Mouse (Mus musculus) intestine, postnatal 0 days (tissue): ENCODE results near the gene Plekhj1. TPM values are rescaled to one million over a fixed set of nuclear protein-coding genes. Genes with fewer than 3 reads are reported as not detected.

Source experiments
- ATAC-seq: fragments of 200-750 bp; cut with Nextera tagmentation; 2 replicates; pipeline ENCODE4 v1.8.0; 2017; ENCODE audit warnings: mild to moderate bottlenecking, moderate TSS enrichment, moderate library complexity
- H3K27ac ChIP-seq: fragments of 300-500 bp; sonication (generic); 2 replicates; pipeline ENCODE4 v1.5.1; 2014; ENCODE audit warnings: mild to moderate bottlenecking, low read depth, low read length, moderate library complexity
- H3K27me3 ChIP-seq: fragments of 300-500 bp; sonication (generic); replicated peaks from 2 replicates; pipeline ENCODE4 v1.6.1; 2014; ENCODE audit warnings: low read length, mixed read lengths; ENCODE audit not compliant: control insufficient read depth, insufficient read depth
- H3K36me3 ChIP-seq: fragments of 300-500 bp; sonication (generic); 2 replicates; pipeline ENCODE4 v1.6.1; 2014; ENCODE audit warnings: mild to moderate bottlenecking, moderate library complexity; ENCODE audit not compliant: control insufficient read depth, insufficient read depth
- H3K4me1 ChIP-seq: fragments of 300-500 bp; sonication (generic); replicated peaks from 2 replicates; pipeline ENCODE4 v1.6.1; 2014; ENCODE audit warnings: antibody characterized with exemption, low read length, mixed read lengths; ENCODE audit not compliant: control insufficient read depth, insufficient read depth
- H3K4me2 ChIP-seq: fragments of 300-500 bp; sonication (generic); replicated peaks from 2 replicates; pipeline ENCODE4 v1.6.1; 2014; ENCODE audit warnings: low read depth, mild to moderate bottlenecking, moderate library complexity
- H3K4me3 ChIP-seq: fragments of 300-500 bp; sonication (generic); 2 replicates; pipeline ENCODE4 v1.5.1; 2014; ENCODE audit warnings: low read depth, low read length
- H3K9ac ChIP-seq: fragments of 300-500 bp; sonication (generic); 2 replicates; pipeline ENCODE4 v1.6.1; 2014; ENCODE audit warnings: mild to moderate bottlenecking, low read depth, low read length
- H3K9me3 ChIP-seq: fragments of 300-500 bp; sonication (generic); 2 replicates; pipeline ENCODE4 v1.6.1; 2016; ENCODE audit warnings: mixed run types; ENCODE audit not compliant: control insufficient read depth
- CTCF ChIP-seq: sonication (generic); IDR thresholded peaks from 2 replicates; pipeline ENCODE4 v1.5.1; 2016; ENCODE audit warnings: low read depth, mild to moderate bottlenecking, control low read depth, antibody characterized with exemption, moderate library complexity
- WGBS: fragments of 180-500 bp; shearing (Covaris S2); extraction: QIAGEN DNeasy Blood & Tissue Kit; methylation state at CpG from one replicate; pipeline ENCODE4 v1.1.7; 2014; 5-methylcytosine and 5-hydroxymethylcytosine counted together
- polyA plus RNA-seq: library from polyadenylated mRNA; unstranded; fragments of >200 nt; fragmentation: Nextera tagmentation; extraction: Ambion mirVana; gene quantifications from 2 replicates; pipeline ENCODE4 v1.2.1, GENCODE M21; 2015

The Plekhj1 gene
- polyA plus RNA-seq, 1 experiment from 2014 or later: 60.9 TPM

- peak overlapping the region; percentile 87 for H3K27ac ChIP-seq
Measured at GRCm38 (mm10) chr10:80827063-80827869, 28.8 kb upstream of the Plekhj1 start.

GRCm38 (mm10) chr10:80826151-80827062, 28.0 kb upstream of the Plekhj1 start, which contains the start of gene Oaz1:
Oaz1 (plus strand) TSS chr10:80826656.
- peaks cover 7% of the 10 kb centered on the region; the same call in 1 of the 2 replicates for H3K4me1 ChIP-seq
- no peaks in the 10 kb centered on the region for H3K27me3 ChIP-seq
- H3K27ac ChIP-seq: peak within 1 kb of the TSS; percentile 87
- peak within 1 kb of the TSS; percentile 62 for H3K4me3 ChIP-seq
- WGBS: under 1% methylated on average over 73 of the region's 82 CpGs
- peak within 1 kb of the TSS; percentile 94 for H3K4me2 ChIP-seq
- H3K9me3 ChIP-seq: no peaks in the 10 kb centered on the region
- ATAC-seq: peak; percentile 97
- 0 out of 2 replicates have a peak, but pooled peaks have one; percentile 19 for TF ChIP-seq CTCF
- peaks cover 18% of the 10 kb centered on the region for H3K36me3 ChIP-seq
- peak within 1 kb of the TSS; percentile 71 for H3K9ac ChIP-seq

More at GRCm38 (mm10) chr10:80827063-80827869, 28.8 kb upstream of the Plekhj1 start:
- Histone ChIP-seq H3K27me3 (no peaks in the 10 kb centered on the region), H3K4me2 (peak overlapping the region; percentile 94), H3K4me1 (peaks cover 7% of the 10 kb centered on the region; the same call in 1 of the 2 replicates), H3K4me3 (peak overlapping the region; percentile 62), H3K36me3 (peaks cover 18% of the 10 kb centered on the region), H3K9me3 (no peaks in the 10 kb centered on the region), H3K9ac (peak overlapping the region; percentile 71)
- no peak for ATAC-seq
- TF ChIP-seq CTCF: no peak
- 4% methylated on average over 29 of the region's 29 CpGs for WGBS

- H3K27ac ChIP-seq: no peak overlapping the region
- no peak for TF ChIP-seq CTCF
- H3K4me2 ChIP-seq: no peak overlapping the region
- H3K27me3 ChIP-seq: no peaks in the 10 kb centered on the region
- H3K4me3 ChIP-seq: no peak overlapping the region
- no peaks in the 10 kb centered on the region; the same call in 1 of the 2 replicates for H3K4me1 ChIP-seq
- WGBS: 75% methylated on average over 2 of the region's 2 CpGs
- no peaks in the 10 kb centered on the region for H3K9me3 ChIP-seq
- H3K36me3 ChIP-seq: peaks cover 15% of the 10 kb centered on the region
- no peak for ATAC-seq
- H3K9ac ChIP-seq: no peak overlapping the region
Measured at GRCm38 (mm10) chr10:80824827-80825226, 26.4 kb upstream of the Plekhj1 start.

GRCm38 (mm10) chr10:80823847-80824643, 25.6 kb upstream of the Plekhj1 start:
- Histone ChIP-seq H3K4me3 (no peak overlapping the region), H3K4me1 (no peaks in the 10 kb centered on the region), H3K9ac (no peak overlapping the region), H3K9me3 (no peaks in the 10 kb centered on the region), H3K36me3 (peaks cover 7% of the 10 kb centered on the region; the same call in 1 of the 2 replicates), H3K27me3 (no peaks in the 10 kb centered on the region), H3K4me2 (0 out of 2 replicates have a peak overlapping the region, but pooled peaks have one; percentile 9), H3K27ac (no peak overlapping the region)
- TF ChIP-seq CTCF: no peak
- 65% methylated on average over 8 of the region's 8 CpGs for WGBS
- no peak for ATAC-seq

- no peaks in the 10 kb centered on the region for H3K9me3 ChIP-seq
- no peak overlapping the region for H3K4me2 ChIP-seq
- H3K27ac ChIP-seq: no peak overlapping the region
- ATAC-seq: no peak
- H3K4me3 ChIP-seq: no peak overlapping the region
- no peaks in the 10 kb centered on the region for H3K27me3 ChIP-seq
- WGBS: 78% methylated on average over 1 of the region's 1 CpGs
- H3K36me3 ChIP-seq: peaks cover 3% of the 10 kb centered on the region; the same call in 1 of the 2 replicates
- H3K9ac ChIP-seq: no peak overlapping the region
- no peak; the same call in 1 of the 2 replicates for TF ChIP-seq CTCF
- H3K4me1 ChIP-seq: no peaks in the 10 kb centered on the region
Measured at GRCm38 (mm10) chr10:80823316-80823715, 24.9 kb upstream of the Plekhj1 start.
